Mouse (Mus musculus): ENCODE measurements around the gene Gm4881. TPM values are rescaled to one million over a fixed set of nuclear protein-coding genes. Genes with fewer than 3 reads are reported as not detected.
A peak's percentile ranks its signal among the peaks of the same experiment; 100 is the strongest.
"Not testable (repeated sequence)": the region's sequence is repeated elsewhere in the genome, so short reads cannot be mapped to it uniquely, and the experiment has no call there.

The Gm4881 gene
- polyA plus RNA-seq, 1 experiment from 2014 or later: not detected

GRCm38 (mm10) chr7:24902630-24903443 lies 41.5 kb downstream of the Gm4881 start, which contains the start of gene Arhgef1:
Arhgef1 (plus strand) TSS chr7:24902912.
- no peaks in the 10 kb centered on the region for H3K9me3 ChIP-seq
- H3K4me3 ChIP-seq: peak within 1 kb of the TSS; percentile 75
- H3K36me3 ChIP-seq (replicated peaks): peaks cover 5% of the 10 kb centered on the region; the same call in 1 of the 2 replicates
- peak within 1 kb of the TSS; percentile 88 for H3K27ac ChIP-seq
- H3K27me3 ChIP-seq (ENCODE audit: poor library complexity, severe bottlenecking): no peaks in the 10 kb centered on the region
- peaks cover 58% of the 10 kb centered on the region for H3K4me1 ChIP-seq
- 6% methylated on average over 54 of the region's 68 CpGs for WGBS
- DNase-seq (ENCODE audit: extremely low spot score, low spot score): peak; percentile 53

GRCm38 (mm10) chr7:24902264-24902629 lies 42.0 kb downstream of the Gm4881 start:
- 61% methylated on average over 2 of the region's 2 CpGs for WGBS
- Histone ChIP-seq H3K4me3 (peak overlapping the region; percentile 75), H3K4me1 (peaks cover 52% of the 10 kb centered on the region), H3K9me3 (no peaks in the 10 kb centered on the region), H3K36me3 (replicated peaks) (no peaks in the 10 kb centered on the region), H3K27ac (peak overlapping the region; percentile 88), H3K27me3 (ENCODE audit: poor library complexity, severe bottlenecking) (no peaks in the 10 kb centered on the region)
- DNase-seq (ENCODE audit: extremely low spot score, low spot score): no peak

GRCm38 (mm10) chr7:24901842-24902241 lies 42.5 kb downstream of the Gm4881 start:
- Histone ChIP-seq H3K36me3 (replicated peaks) (no peaks in the 10 kb centered on the region), H3K27me3 (ENCODE audit: poor library complexity, severe bottlenecking) (no peaks in the 10 kb centered on the region)

GRCm38 (mm10) chr7:24901114-24901513 lies 43.2 kb downstream of the Gm4881 start:
- Histone ChIP-seq H3K27ac (no peak overlapping the region), H3K9me3 (no peaks in the 10 kb centered on the region), H3K4me1 (peaks cover 41% of the 10 kb centered on the region), H3K27me3 (ENCODE audit: poor library complexity, severe bottlenecking) (no peaks in the 10 kb centered on the region), H3K36me3 (replicated peaks) (no peaks in the 10 kb centered on the region), H3K4me3 (no peak overlapping the region)
- DNase-seq (ENCODE audit: extremely low spot score, low spot score): no peak
- 84% methylated on average over 6 of the region's 6 CpGs for WGBS

More at GRCm38 (mm10) chr7:24901842-24902241, 42.5 kb downstream of the Gm4881 start:
- H3K27ac ChIP-seq: peak overlapping the region; percentile 88; the same call in 1 of the 2 replicates
- peaks cover 48% of the 10 kb centered on the region for H3K4me1 ChIP-seq
- WGBS: 88% methylated on average over 1 of the region's 1 CpGs
- no peak for DNase-seq (ENCODE audit: extremely low spot score, low spot score)
- H3K4me3 ChIP-seq: peak overlapping the region; percentile 75; the same call in 1 of the 2 replicates
- H3K9me3 ChIP-seq: no peaks in the 10 kb centered on the region

- no peaks in the 10 kb centered on the region for H3K27me3 ChIP-seq (ENCODE audit: poor library complexity, severe bottlenecking)
- peaks cover 2% of the 10 kb centered on the region; the same call in 1 of the 2 replicates for H3K36me3 ChIP-seq (replicated peaks)
- no peak for DNase-seq (ENCODE audit: extremely low spot score, low spot score)
- no peak overlapping the region for H3K4me3 ChIP-seq
- no peaks in the 10 kb centered on the region for H3K9me3 ChIP-seq
- peaks cover 13% of the 10 kb centered on the region for H3K4me1 ChIP-seq
- no peak overlapping the region for H3K27ac ChIP-seq
- WGBS: 71% methylated on average over 5 of the region's 5 CpGs
Measured at GRCm38 (mm10) chr7:24897959-24898358, 46.3 kb downstream of the Gm4881 start.

- Histone ChIP-seq H3K4me1 (peaks cover 6% of the 10 kb centered on the region), H3K9me3 (no peaks in the 10 kb centered on the region), H3K36me3 (replicated peaks) (peaks cover 5% of the 10 kb centered on the region; the same call in 1 of the 2 replicates), H3K27me3 (ENCODE audit: poor library complexity, severe bottlenecking) (no peaks in the 10 kb centered on the region), H3K4me3 (no peak within 1 kb of the TSS), H3K27ac (no peak within 1 kb of the TSS)
- no peak for DNase-seq (ENCODE audit: extremely low spot score, low spot score)
- WGBS: 80% methylated on average over 12 of the region's 12 CpGs
Measured at GRCm38 (mm10) chr7:24897224-24897623, 47.1 kb downstream of the Gm4881 start, which contains the start of gene Cd79a. Cd79a (plus strand) TSS chr7:24897381.

- H3K9me3 ChIP-seq: no peaks in the 10 kb centered on the region
- WGBS: 84% methylated on average over 8 of the region's 8 CpGs
- H3K36me3 ChIP-seq (replicated peaks): peaks cover 8% of the 10 kb centered on the region
- no peak overlapping the region for H3K4me3 ChIP-seq
- no peaks in the 10 kb centered on the region for H3K27me3 ChIP-seq (ENCODE audit: poor library complexity, severe bottlenecking)
- H3K27ac ChIP-seq: no peak overlapping the region
- DNase-seq (ENCODE audit: extremely low spot score, low spot score): no peak
- no peaks in the 10 kb centered on the region for H3K4me1 ChIP-seq
Measured at GRCm38 (mm10) chr7:24896269-24896668, 48.0 kb downstream of the Gm4881 start.

GRCm38 (mm10) chr7:24895749-24896148 lies 48.5 kb downstream of the Gm4881 start:
- H3K27me3 ChIP-seq (ENCODE audit: poor library complexity, severe bottlenecking); H3K4me1 ChIP-seq; DNase-seq (ENCODE audit: extremely low spot score, low spot score); H3K9me3 ChIP-seq; H3K27ac ChIP-seq; H3K4me3 ChIP-seq: not testable (repeated sequence)
- peaks cover 13% of the 10 kb centered on the region for H3K36me3 ChIP-seq (replicated peaks)
- 87% methylated on average over 2 of the region's 2 CpGs for WGBS

- Histone ChIP-seq H3K27ac (no peak overlapping the region), H3K4me1 (peaks cover 15% of the 10 kb centered on the region), H3K27me3 (ENCODE audit: poor library complexity, severe bottlenecking) (no peaks in the 10 kb centered on the region), H3K36me3 (replicated peaks) (peaks cover 49% of the 10 kb centered on the region), H3K4me3 (no peak overlapping the region), H3K9me3 (no peaks in the 10 kb centered on the region)
- no peak for DNase-seq (ENCODE audit: extremely low spot score, low spot score)
- 78% methylated on average over 2 of the region's 2 CpGs for WGBS
Measured at GRCm38 (mm10) chr7:24892125-24892583, 52.1 kb downstream of the Gm4881 start.

GRCm38 (mm10) chr7:24891241-24892124 lies 52.8 kb downstream of the Gm4881 start:
- Histone ChIP-seq H3K27ac (no peak overlapping the region), H3K9me3 (no peaks in the 10 kb centered on the region), H3K4me3 (no peak overlapping the region), H3K36me3 (replicated peaks) (peaks cover 55% of the 10 kb centered on the region), H3K4me1 (peaks cover 22% of the 10 kb centered on the region), H3K27me3 (ENCODE audit: poor library complexity, severe bottlenecking) (no peaks in the 10 kb centered on the region)
- WGBS: 72% methylated on average over 3 of the region's 3 CpGs
- DNase-seq (ENCODE audit: extremely low spot score, low spot score): no peak

- H3K27me3 ChIP-seq (ENCODE audit: poor library complexity, severe bottlenecking): no peaks in the 10 kb centered on the region
- 28% methylated on average over 10 of the region's 10 CpGs for WGBS
- H3K36me3 ChIP-seq (replicated peaks): peaks cover 65% of the 10 kb centered on the region
- peak; percentile 77 for DNase-seq (ENCODE audit: extremely low spot score, low spot score)
- peaks cover 31% of the 10 kb centered on the region for H3K4me1 ChIP-seq
- H3K9me3 ChIP-seq: no peaks in the 10 kb centered on the region
- H3K27ac ChIP-seq: 0 out of 2 replicates have a peak overlapping the region, but pooled peaks have one; percentile 15
- H3K4me3 ChIP-seq: peak overlapping the region; percentile 0; the same call in 1 of the 2 replicates
Measured at GRCm38 (mm10) chr7:24890281-24891216, 53.7 kb downstream of the Gm4881 start.

Data from forebrain, embryonic 10.5 days (tissue).